ENCODE assay signal across 8 mouse cellular contexts in genomic region chr8:84901752-84902151, GRCm38 (mm10). TPM values are rescaled to one million over a fixed set of nuclear protein-coding genes. Genes with fewer than 3 reads are reported as not detected.
DNase-seq lines count a peak whose midpoint lies in the region; ATAC-seq and TF ChIP-seq lines count a peak whose summit lies in the region.

Gene Klf1 (plus strand): TSS chr8:84901928.

- no peak; the same call in 1 of the 2 replicates for ATAC-seq in kidney, embryonic 15.5 days (replicated peaks; ENCODE audit: low FRiP score)
- ATAC-seq in intestine, embryonic 16.5 days = no peak
- no peak for ATAC-seq in neural tube, embryonic 13.5 days (ENCODE audit: low read depth)

- peak within 1 kb of the TSS; percentile 96 for H3K4me2 ChIP-seq in kidney, embryonic 15.5 days
- H3K4me2 ChIP-seq in intestine, embryonic 16.5 days (ENCODE audit: low read depth, low read length) = peak within 1 kb of the TSS; percentile 98
- peak within 1 kb of the TSS; percentile 88 for H3K4me2 ChIP-seq in neural tube, embryonic 13.5 days

- peak within 1 kb of the TSS; percentile 65 for H3K4me3 ChIP-seq in kidney, embryonic 15.5 days (replicated peaks)
- peak within 1 kb of the TSS; percentile 39 for H3K4me3 ChIP-seq in cortical plate, adult 2 months (ENCODE audit: insufficient read depth, low read length)
- H3K4me3 ChIP-seq in intestine, embryonic 16.5 days (ENCODE audit: low read length) = peak within 1 kb of the TSS; percentile 78
- peak within 1 kb of the TSS; percentile 47 for H3K4me3 ChIP-seq in neural tube, embryonic 13.5 days

- DNase-seq in kidney, postnatal 25 days = no peak
- no peak for DNase-seq in frontal cortex, adult 2 months (ENCODE audit: extremely low spot score in 1 of 2, low spot score in 1 of 2)
- no peak for DNase-seq in layer of hippocampus, postnatal 14 days (ENCODE audit: low spot score in 2 of 2)
- no peak for DNase-seq in ovary, postnatal 36 days (ENCODE audit: low spot score)

- 0 out of 2 replicates have a peak within 1 kb of the TSS, but pooled peaks have one; percentile 87 for H3K27ac ChIP-seq in kidney, embryonic 15.5 days
- H3K27ac ChIP-seq in cortical plate, adult 2 months (ENCODE audit: insufficient read depth, low read length) = no peak within 1 kb of the TSS
- H3K27ac ChIP-seq in intestine, embryonic 16.5 days (ENCODE audit: low read length) = peak within 1 kb of the TSS; percentile 86
- no peak within 1 kb of the TSS for H3K27ac ChIP-seq in neural tube, embryonic 13.5 days (replicated peaks)

- no peak for TF ChIP-seq CTCF in cortical plate, adult 2 months (IDR thresholded peaks at IDR 0.05; ENCODE audit: extremely low read depth, insufficient read depth, low read length)

- peak within 1 kb of the TSS; percentile 71 for H3K9ac ChIP-seq in kidney, embryonic 15.5 days
- H3K9ac ChIP-seq in intestine, embryonic 16.5 days (ENCODE audit: low read depth, low read length) = peak within 1 kb of the TSS; percentile 93
- peak within 1 kb of the TSS; percentile 76 for H3K9ac ChIP-seq in neural tube, embryonic 13.5 days

- WGBS in kidney, embryonic 15.5 days = 71% methylated on average over 3 of the region's 3 CpGs
- WGBS in intestine, embryonic 16.5 days = 65% methylated on average over 3 of the region's 3 CpGs
- 85% methylated on average over 3 of the region's 3 CpGs for WGBS in neural tube, embryonic 13.5 days

- peaks cover 16% of the 10 kb centered on the region for H3K4me1 ChIP-seq in kidney, embryonic 15.5 days
- peaks cover 1% of the 10 kb centered on the region; the same call in 1 of the 2 replicates for H3K4me1 ChIP-seq in cortical plate, adult 2 months (ENCODE audit: control insufficient read depth, insufficient read depth, low read length)
- H3K4me1 ChIP-seq in intestine, embryonic 16.5 days (ENCODE audit: control insufficient read depth, insufficient read depth, low read length) = 0 out of 2 replicates have a peak, but pooled peaks cover 3% of the 10 kb centered on the region
- H3K4me1 ChIP-seq in neural tube, embryonic 13.5 days (replicated peaks) = peaks cover 14% of the 10 kb centered on the region

- TF ChIP-seq POLR2A in cortical plate, adult 2 months (IDR thresholded peaks at IDR 0.05; ENCODE audit: extremely low read depth, insufficient read depth, low read length) = no peak

- H3K27me3 ChIP-seq in kidney, embryonic 15.5 days = peaks cover 11% of the 10 kb centered on the region
- no peaks in the 10 kb centered on the region for H3K27me3 ChIP-seq in intestine, embryonic 16.5 days (replicated peaks; ENCODE audit: control insufficient read depth, insufficient read depth, low read length)
- H3K27me3 ChIP-seq in neural tube, embryonic 13.5 days = peaks cover 45% of the 10 kb centered on the region

- no peaks in the 10 kb centered on the region for H3K36me3 ChIP-seq in kidney, embryonic 15.5 days
- no peaks in the 10 kb centered on the region for H3K36me3 ChIP-seq in intestine, embryonic 16.5 days (ENCODE audit: control insufficient read depth, insufficient read depth, low read length)
- H3K36me3 ChIP-seq in neural tube, embryonic 13.5 days = no peaks in the 10 kb centered on the region

- H3K9me3 ChIP-seq in kidney, embryonic 15.5 days (replicated peaks) = no peaks in the 10 kb centered on the region
- no peaks in the 10 kb centered on the region for H3K9me3 ChIP-seq in intestine, embryonic 16.5 days (ENCODE audit: control insufficient read depth, low read length)
- H3K9me3 ChIP-seq in neural tube, embryonic 13.5 days = no peaks in the 10 kb centered on the region

RNA-seq across cellular contexts. Expression of gene Klf1, which starts in this region (rescaled TPM):
- polyA plus RNA-seq in kidney, embryonic 15.5 days (2015; fragmentation: Nextera tagmentation; extraction: Ambion mirVana) = 3.4 and 7.2 TPM in 2 replicates
- polyA plus RNA-seq in cortical plate, adult 2 months (2012; rRNA removed) = 0.23 and 0.35 TPM in 2 replicates
- 4.9 and 10.3 TPM in 2 replicates for polyA plus RNA-seq in intestine, embryonic 16.5 days (2015; fragmentation: Nextera tagmentation; extraction: Ambion mirVana)
- 0.90 and 0.91 TPM in 2 replicates for polyA plus RNA-seq in neural tube, embryonic 13.5 days (2015; fragmentation: Nextera tagmentation; extraction: Ambion mirVana)
- polyA plus RNA-seq in frontal cortex, adult 2 months (2012; rRNA removed) = 0.17 and 0.38 TPM in 2 replicates
- total RNA-seq in layer of hippocampus, postnatal 14 days (2021) = not detected

Comparison
In these comparisons a context has a peak if more than half of its experiments do, and no peak if none do; other contexts are left out.
1. H3K27ac ChIP-seq: peak in kidney, embryonic 15.5 days (single experiment) and intestine, embryonic 16.5 days (single experiment); none in cortical plate, adult 2 months (single experiment) and neural tube, embryonic 13.5 days (single experiment).
2. Peak in every context shown above with its lines, with median percentiles within 50 percentile points of each other: H3K4me2 ChIP-seq, H3K4me3 ChIP-seq and H3K9ac ChIP-seq.